Mouse (Mus musculus): ENCODE measurements around the gene Dmap1. TPM values are rescaled to one million over a fixed set of nuclear protein-coding genes. Genes with fewer than 3 reads are reported as not detected.

Gene Dmap1
- polyA plus RNA-seq, 1 experiment from 2014 or later = 63.6 TPM

- Histone ChIP-seq H3K4me3 (no peak overlapping the region), H3K9me3 (no peaks in the 10 kb centered on the region), H3K4me1 (peaks cover 33% of the 10 kb centered on the region), H3K36me3 (peaks cover 22% of the 10 kb centered on the region), H3K27ac (no peak overlapping the region), H3K27me3 (ENCODE audit: insufficient read depth, poor library complexity, severe bottlenecking) (no peaks in the 10 kb centered on the region)
- no peak for DNase-seq (ENCODE audit: low spot score)
- WGBS = 77% methylated on average over 6 of the region's 6 CpGs
Measured at GRCm38 (mm10) chr4:117630053-117630670, 51.9 kb downstream of the Dmap1 start.

- Histone ChIP-seq H3K4me1 (peaks cover 27% of the 10 kb centered on the region), H3K27ac (no peak overlapping the region), H3K4me3 (no peak overlapping the region), H3K27me3 (ENCODE audit: insufficient read depth, poor library complexity, severe bottlenecking) (no peaks in the 10 kb centered on the region), H3K36me3 (peaks cover 21% of the 10 kb centered on the region), H3K9me3 (no peaks in the 10 kb centered on the region)
- no peak for DNase-seq (ENCODE audit: low spot score)
- 49% methylated on average over 1 of the region's 1 CpGs for WGBS
Measured at GRCm38 (mm10) chr4:117628464-117628863, 53.6 kb downstream of the Dmap1 start.

Other genes starting within 250 kb of the Dmap1 start
- gene Rnf220, start 185.2 kb downstream of the Dmap1 start, polyA plus RNA-seq (2016; fragmentation: Nextera tagmentation; extraction: Ambion mirVana) = 56.5 and 76.1 TPM in 2 replicates
- gene Eri3, start 131.9 kb downstream of the Dmap1 start, polyA plus RNA-seq (2016; fragmentation: Nextera tagmentation; extraction: Ambion mirVana) = 108 and 118 TPM in 2 replicates
- not detected in 2 replicates for gene Gm12845, start 42.1 kb upstream of the Dmap1 start, polyA plus RNA-seq (2016; fragmentation: Nextera tagmentation; extraction: Ambion mirVana)
- 0.05 TPM in 1 of 2 replicates, not detected in the other for gene Klf17, start 83.4 kb upstream of the Dmap1 start, polyA plus RNA-seq (2016; fragmentation: Nextera tagmentation; extraction: Ambion mirVana)
- 12.5 and 12.8 TPM in 2 replicates for gene Slc6a9, start 152.2 kb upstream of the Dmap1 start, polyA plus RNA-seq (2016; fragmentation: Nextera tagmentation; extraction: Ambion mirVana)
- gene Ccdc24, start 190.3 kb upstream of the Dmap1 start, polyA plus RNA-seq (2016; fragmentation: Nextera tagmentation; extraction: Ambion mirVana) = 0.79 and 1.0 TPM in 2 replicates
- 14.2 and 17.7 TPM in 2 replicates for gene B4galt2, start 201.2 kb upstream of the Dmap1 start, polyA plus RNA-seq (2016; fragmentation: Nextera tagmentation; extraction: Ambion mirVana)
- 208 and 209 TPM in 2 replicates for gene Atp6v0b, start 205.1 kb upstream of the Dmap1 start, polyA plus RNA-seq (2016; fragmentation: Nextera tagmentation; extraction: Ambion mirVana)
- gene Dph2, start 209.8 kb upstream of the Dmap1 start, polyA plus RNA-seq (2016; fragmentation: Nextera tagmentation; extraction: Ambion mirVana) = 17.5 and 19.6 TPM in 2 replicates
- 45.9 and 57.1 TPM in 2 replicates for gene Ipo13, start 232.7 kb upstream of the Dmap1 start, polyA plus RNA-seq (2016; fragmentation: Nextera tagmentation; extraction: Ambion mirVana)
- 0.85 and 1.3 TPM in 2 replicates for gene Artn, start 247.5 kb upstream of the Dmap1 start, polyA plus RNA-seq (2016; fragmentation: Nextera tagmentation; extraction: Ambion mirVana)

All from heart, embryonic 10.5 days (tissue).